Mouse (Mus musculus) thymus, postnatal 36 days (tissue): ENCODE data around the gene Serpina12.

Experiments
- DNase-seq, 2 experiments: peaks; one replicate each; pipeline ENCODE4 v3.0.0; 2022; ENCODE audit warnings: mixed read lengths in 2 of 2

The Serpina12 gene

DNA sequence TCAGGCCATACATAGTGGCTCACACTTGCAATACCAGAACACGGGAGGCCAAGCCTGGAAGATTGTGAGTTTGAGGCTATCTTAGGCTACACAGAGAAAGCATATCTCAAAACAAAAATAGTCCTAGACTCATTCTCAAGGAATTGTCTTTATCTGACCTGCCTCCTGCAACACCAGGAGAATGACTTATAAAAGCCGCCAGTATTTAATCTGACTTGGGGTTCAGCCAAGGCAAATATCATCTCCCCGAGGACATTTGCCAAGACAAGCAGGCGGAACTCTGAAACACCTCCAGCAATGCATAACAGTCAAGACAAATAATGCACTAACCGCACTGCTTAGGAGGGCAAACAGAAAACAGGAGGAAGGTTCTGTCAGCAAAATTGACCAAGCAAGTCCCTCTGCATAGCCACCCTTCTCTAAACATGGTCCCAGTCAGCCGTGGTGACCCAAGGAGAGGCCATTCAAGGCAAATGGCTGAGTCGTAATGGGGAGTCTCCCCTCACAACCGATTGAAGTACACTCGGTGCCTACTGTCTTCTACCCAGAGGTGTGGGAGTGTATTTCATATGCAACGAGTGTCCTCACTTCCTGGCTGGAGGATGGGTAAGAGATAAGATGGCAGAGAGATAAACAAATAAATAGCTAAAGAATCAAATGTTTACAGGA lies 41.5 kb downstream of the Serpina12 start:
- no peak for DNase-seq

DNA sequence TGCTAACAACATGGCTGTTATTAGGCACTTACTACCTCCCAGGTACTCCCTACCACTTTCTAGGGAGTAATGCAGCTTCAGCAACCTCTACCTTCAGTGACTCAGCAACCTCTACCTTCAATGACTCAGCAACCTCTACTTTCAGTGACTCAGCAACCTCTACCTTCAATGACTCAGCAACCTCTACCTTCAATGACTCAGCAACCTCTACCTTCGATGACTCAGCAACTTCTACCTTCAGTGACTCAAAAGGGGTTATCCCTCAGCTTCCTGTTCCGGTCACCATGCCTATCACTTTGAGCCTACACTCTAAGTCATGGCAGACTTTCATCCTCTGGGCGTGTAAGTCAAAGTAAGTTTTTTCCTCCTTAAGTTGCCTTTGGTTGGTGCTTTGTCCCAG lies 43.6 kb downstream of the Serpina12 start:
- DNase-seq, result no peak

DNA sequence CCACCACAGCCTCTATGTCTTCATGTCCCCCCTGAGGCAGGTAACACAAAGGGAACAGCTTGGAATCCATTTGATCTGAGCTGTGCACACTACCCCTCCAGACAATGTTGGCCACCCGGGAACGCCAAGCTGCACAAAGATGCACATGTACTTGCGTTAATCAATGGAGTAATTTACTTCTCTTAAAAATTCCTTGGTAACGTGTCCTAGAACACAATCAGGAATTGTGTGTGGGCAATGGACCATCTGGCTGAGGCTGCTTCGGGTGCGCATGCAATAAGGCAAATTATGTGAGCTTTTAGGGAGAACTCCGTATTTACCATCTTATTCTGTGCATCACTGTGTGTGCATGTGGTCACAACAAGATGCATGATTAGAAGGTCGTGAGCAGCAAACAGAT lies 44.6 kb downstream of the Serpina12 start:
- DNase-seq, result no peak

DNA sequence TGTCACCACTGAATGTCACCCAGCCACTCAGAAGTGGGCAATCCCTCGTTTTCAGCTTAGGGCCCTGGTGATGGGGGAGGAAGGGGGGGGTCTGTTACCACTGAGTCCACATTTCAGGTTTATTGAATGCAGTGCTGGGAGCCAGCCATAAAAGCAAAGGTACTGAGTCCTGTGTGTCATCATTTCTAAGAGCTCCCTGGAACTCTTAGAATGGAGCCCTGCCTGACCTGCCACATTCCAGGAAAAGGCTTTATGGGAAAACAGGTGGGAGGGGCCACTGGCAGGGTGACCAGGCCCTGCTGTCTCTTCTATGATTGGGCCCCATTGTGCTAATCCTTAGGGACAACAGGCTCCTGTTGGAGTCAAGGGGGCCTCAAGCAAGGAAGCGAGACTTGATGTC lies 47.7 kb downstream of the Serpina12 start:
- DNase-seq, result no peak

DNA sequence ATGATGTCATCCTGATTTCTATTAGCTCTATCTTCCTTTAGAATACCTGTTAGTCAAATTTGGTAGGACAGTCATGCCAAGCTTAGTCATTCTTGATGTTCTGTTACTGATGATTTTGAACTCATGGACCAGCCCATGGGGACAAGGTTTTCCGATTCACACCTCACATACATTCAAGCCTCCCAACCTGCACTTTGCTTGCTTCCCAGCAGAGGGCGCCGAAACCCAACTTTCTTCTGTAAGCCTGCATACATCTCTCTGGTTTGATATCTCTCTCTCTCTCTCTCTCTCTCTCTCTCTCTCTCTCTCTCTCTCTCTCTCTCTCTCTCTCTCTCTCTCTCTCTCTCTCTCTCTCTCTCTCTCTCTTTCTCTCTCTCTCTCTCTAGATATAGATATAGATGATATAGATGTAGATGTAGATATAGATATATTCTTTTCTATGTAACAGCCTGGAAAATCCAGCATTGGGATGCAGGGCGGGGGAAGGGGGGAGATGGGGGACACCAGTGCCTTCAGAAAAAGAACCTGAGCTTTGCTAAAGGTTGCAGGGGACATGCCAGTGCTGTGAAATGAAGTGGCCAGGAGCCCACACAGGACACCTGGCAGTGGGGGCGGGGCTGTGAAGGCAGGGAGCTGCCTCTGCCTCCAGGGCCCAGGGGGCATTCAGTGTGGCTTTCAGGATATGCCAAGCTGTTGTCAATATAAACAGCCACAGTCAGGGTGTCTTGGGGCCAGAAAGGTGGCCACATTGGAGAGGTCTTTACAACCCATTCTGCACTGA lies 48.8 kb downstream of the Serpina12 start:
- DNase-seq, result peak; percentile 25 to 34

DNA sequence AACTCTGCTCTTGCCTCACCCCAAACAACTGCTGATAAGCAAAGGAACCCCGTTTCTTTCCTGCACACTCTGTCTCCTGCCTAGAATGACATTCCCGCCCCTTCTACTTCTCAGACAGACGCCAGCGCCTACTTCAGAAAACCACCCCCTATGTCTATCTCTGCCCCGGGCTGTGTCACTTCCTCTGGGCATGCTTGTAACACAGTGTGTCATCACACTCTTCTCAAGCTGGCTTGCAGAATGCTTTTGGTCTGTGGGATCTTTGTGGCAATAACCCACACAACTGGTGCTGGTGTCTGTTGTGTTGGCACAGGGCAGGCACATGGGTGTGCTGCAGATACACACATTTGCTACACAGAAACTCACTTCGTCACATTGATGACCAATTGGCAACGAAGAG lies 51.3 kb downstream of the Serpina12 start:
- no peak for DNase-seq

DNA sequence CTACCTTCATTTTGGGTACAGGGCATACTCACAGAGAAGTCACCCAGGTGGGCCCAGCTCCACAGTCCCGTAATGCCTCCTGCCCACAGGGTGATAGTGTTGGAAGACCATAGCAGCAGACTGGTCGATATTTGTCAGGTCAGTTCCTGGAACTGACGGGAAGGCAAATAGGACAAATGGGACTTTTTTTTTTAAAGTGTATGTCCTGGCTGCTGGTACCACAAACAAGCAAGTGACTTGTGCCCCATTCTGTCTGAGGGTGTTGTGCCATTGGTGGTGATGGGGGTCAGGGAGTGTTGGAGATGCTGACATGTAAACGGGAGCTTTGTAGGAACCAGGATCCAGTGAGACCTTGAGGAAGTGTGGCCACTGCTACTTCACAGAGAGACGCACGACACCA lies 54.4 kb downstream of the Serpina12 start, which contains the start of gene Serpina11:
Gene Serpina11 (minus strand): TSS at position 101 of the 400 bp plus-strand sequence.
- no peak for DNase-seq

DNA sequence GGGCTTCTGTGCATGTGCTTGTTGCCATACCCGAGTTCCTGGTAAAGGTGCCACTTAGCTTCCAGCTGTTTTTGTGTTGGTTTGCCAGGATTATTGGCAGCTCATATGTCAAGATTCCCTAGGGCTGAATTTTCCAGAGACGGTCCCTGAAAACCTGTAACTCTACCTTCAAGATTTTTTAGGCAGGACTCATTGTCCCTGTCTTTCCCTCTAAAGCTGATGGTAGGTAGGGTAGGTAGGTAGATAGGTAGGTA lies 54.8 kb downstream of the Serpina12 start:
- DNase-seq, result no peak

DNA sequence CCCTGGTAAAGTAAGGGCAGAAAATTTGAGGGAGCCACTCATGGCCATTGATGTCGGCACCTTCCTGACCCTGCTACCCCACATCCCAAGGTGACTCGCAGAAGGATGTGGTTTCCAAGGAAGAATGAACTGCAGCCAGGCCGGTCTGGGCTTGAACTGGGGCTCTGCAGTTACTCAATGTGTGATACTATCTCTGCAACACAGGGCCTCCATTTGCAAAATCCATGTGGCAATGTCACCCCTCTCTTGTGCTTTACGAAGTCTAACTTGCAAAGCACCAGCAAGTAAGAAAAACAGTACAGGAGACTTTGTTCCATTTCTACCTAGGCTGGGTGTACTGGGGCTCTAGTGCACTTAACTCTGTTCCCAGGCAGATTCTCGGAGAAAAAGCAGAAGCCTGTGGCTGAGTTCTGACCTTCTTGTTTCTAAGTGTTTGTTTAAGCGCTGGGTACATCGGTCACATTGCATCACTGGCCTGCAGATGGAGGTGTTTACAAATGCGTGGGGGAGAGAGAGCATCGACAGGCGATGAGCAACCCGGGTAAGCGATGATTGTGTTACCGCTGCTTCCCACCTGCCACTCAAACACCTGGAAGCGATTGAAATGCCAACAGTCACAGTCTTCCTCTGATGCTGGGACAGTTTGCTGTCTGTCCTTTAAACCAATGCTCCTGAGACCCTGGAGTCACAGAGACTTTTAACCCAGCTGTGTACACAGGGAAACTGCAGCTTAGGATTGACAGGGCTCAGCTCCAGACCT lies 55.3 kb downstream of the Serpina12 start:
- DNase-seq, result no peak

DNA sequence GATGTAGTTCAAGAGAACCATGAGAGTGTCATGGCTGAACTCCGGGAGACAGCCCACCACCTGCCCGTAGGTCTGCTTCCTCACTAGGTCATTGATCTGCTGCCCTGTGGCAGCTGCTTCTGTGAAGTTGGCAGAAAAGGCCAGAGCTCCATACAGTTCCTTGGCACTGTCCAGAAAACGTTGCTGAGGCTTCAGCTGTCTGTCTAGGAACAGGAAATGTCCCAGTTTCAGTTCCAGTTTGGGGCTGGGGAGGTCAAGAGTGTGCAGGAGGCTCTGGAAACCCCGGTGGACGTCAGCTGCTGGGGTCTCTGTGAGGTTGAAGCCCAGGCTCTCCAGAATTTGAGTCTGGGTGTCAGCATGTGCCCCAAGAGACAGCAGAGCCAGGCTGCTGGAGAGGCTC lies 58.4 kb downstream of the Serpina12 start:
- no peak for DNase-seq

DNA sequence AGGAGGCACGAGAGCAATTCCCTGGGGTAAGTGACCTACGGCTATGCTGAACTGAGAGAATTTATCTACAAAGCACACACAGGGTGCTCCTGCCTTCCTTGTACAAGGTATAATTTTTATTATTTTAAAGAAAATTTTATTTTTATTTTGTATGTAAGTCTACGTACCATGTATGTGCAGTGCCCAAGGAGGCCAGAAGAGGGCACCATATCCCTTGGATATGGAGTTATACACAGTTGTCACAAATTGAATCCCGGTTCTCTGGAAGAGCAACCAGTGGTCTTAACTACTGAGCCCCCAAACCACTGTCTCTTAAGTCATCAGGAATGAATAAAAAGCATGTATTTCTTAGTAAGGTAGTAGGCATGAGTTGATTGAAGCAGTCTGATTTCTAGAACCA lies 59.3 kb downstream of the Serpina12 start:
- peak in 1 of 2 experiments; percentile 11 for DNase-seq

DNA sequence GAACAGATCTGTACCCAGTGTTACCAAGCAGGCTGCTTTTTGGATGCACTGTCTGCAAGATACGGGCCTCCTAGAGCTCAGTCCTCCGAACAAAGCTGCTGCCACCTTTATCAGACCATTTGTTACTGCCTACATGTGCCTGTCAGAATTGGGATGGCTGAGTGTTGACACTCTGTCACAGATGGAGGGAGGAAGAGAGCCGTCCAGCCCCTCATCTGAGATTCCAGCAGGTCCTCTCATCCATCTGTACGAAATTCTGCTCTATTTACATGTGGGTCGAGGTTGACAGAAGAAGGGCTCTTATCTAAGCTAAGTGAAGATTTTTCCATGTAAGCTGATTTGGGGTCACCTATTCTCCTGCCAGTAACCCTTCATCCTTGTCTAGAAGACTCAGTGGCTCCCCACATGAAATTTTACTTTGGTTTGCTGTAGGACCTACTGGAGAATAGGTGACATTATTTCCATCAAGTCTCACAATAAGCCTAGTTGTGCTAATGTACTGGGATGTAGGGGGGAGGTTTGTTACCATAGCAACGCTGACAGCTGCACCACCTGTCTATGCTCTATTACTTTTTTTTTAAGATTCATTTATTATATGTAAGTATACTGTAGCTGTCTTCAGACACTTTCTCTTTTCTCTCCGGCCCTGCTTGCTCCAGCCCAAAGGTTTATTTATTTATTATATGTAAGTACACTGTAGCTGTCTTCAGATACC lies 62.4 kb downstream of the Serpina12 start:
- no peak for DNase-seq
